Mouse (Mus musculus) heart, postnatal 36 days (tissue): Measurements from ENCODE around the gene Cacna1a. TPM values are rescaled to one million over a fixed set of nuclear protein-coding genes. Genes with fewer than 3 reads are reported as not detected.
A peak's percentile ranks its signal among the peaks of the same experiment; 100 is the strongest.
"Not testable (repeated sequence)": the region's sequence is repeated elsewhere in the genome, so short reads cannot be mapped to it uniquely, and the experiment has no call there.

Experiments
- DNase-seq, 2 experiments: peaks; one replicate each; pipeline ENCODE4 v3.0.0; 2021 to 2022
- intact Hi-C: fragments of 180-260 bp; cut with DNase I; formaldehyde crosslinking; loops from one replicate; pipeline ENCODE4 v1.15.1; 2025
- total RNA-seq, 2 experiments: library from RNA; stranded (reverse); gene quantifications; 2 replicates each; pipeline ENCODE4 v1.2.3; 2021

Cacna1a gene
- total RNA-seq, 2 experiments from 2014 or later = 1.7 to 4.4 TPM

GRCm38 (mm10) chr8:84623425-84623824, 235.2 kb downstream of the Cacna1a start:
- intact Hi-C loops, DNase-seq: not testable (repeated sequence)

- intact Hi-C loops = no loop called here
These were observed 241.3 kb downstream of the Cacna1a start for GRCm38 (mm10) chr8:84629586-84629985.

GRCm38 (mm10) chr8:84630145-84630544, 241.9 kb downstream of the Cacna1a start:
- no peak for DNase-seq
- intact Hi-C loops = no loop called here

More at GRCm38 (mm10) chr8:84629586-84629985, 241.3 kb downstream of the Cacna1a start:
- no peak for DNase-seq

GRCm38 (mm10) chr8:84631813-84632212, 243.6 kb downstream of the Cacna1a start:
- intact Hi-C loops = no loop called here
- no peak for DNase-seq

GRCm38 (mm10) chr8:84633841-84634584, 245.8 kb downstream of the Cacna1a start:
- intact Hi-C loops = no loop called here

GRCm38 (mm10) chr8:84634849-84635304, 246.6 kb downstream of the Cacna1a start:
- DNase-seq = peak; percentile 59
- intact Hi-C loops = loop anchor here (5.0 kb wide), 1 partner anchor 43 kb away; no protein-coding TSS in a partner anchor

More at GRCm38 (mm10) chr8:84633841-84634584, 245.8 kb downstream of the Cacna1a start:
- DNase-seq = no peak

- no peak for DNase-seq
- intact Hi-C loops = loop anchor here (5.0 kb wide), 1 partner anchor 43 kb away; no protein-coding TSS in a partner anchor
These were observed 247.3 kb downstream of the Cacna1a start for GRCm38 (mm10) chr8:84635397-84636050.

- intact Hi-C loops = loop anchor here (5.0 kb wide), 1 partner anchor 44 kb away; no protein-coding TSS in a partner anchor
- no peak for DNase-seq
These were observed 247.9 kb downstream of the Cacna1a start for GRCm38 (mm10) chr8:84636051-84636691.

- intact Hi-C loops = loop anchor here (2.0 to 5.0 kb wide), 4 partner anchors 46 to 175 kb away; partner anchors contain the start of genes Nacc1 and Trmt1
- no peak for DNase-seq
These were observed 249.8 kb downstream of the Cacna1a start for GRCm38 (mm10) chr8:84637946-84638554.

GRCm38 (mm10) chr8:84638555-84639161, 250.4 kb downstream of the Cacna1a start:
- intact Hi-C loops = loop anchor here (2.0 to 5.0 kb wide), 4 partner anchors 46 to 174 kb away; partner anchors contain the start of genes Nacc1 and Trmt1

GRCm38 (mm10) chr8:84639162-84640009, 251.1 kb downstream of the Cacna1a start:
- intact Hi-C loops = loop anchor here (2.0 to 5.0 kb wide), 4 partner anchors 47 to 173 kb away; partner anchors contain the start of genes Nacc1 and Trmt1
- peak; percentile 96 to 97 for DNase-seq

More at GRCm38 (mm10) chr8:84638555-84639161, 250.4 kb downstream of the Cacna1a start:
- peak; percentile 55 to 59 for DNase-seq

GRCm38 (mm10) chr8:84640010-84640588, 251.9 kb downstream of the Cacna1a start:
- intact Hi-C loops = no loop called here
- no peak for DNase-seq

GRCm38 (mm10) chr8:84640617-84641294, 252.5 kb downstream of the Cacna1a start:
- intact Hi-C loops = loop anchor here (1.0 kb wide), 1 partner anchor 16 kb away; no protein-coding TSS in a partner anchor
- DNase-seq = no peak

- no peak for DNase-seq
- intact Hi-C loops = loop anchor here (1.0 kb wide), 1 partner anchor 15 kb away; no protein-coding TSS in a partner anchor
These were observed 253.5 kb downstream of the Cacna1a start for GRCm38 (mm10) chr8:84641578-84642361.

- no peak for DNase-seq
- intact Hi-C loops = no loop called here
These were observed 254.8 kb downstream of the Cacna1a start for GRCm38 (mm10) chr8:84643019-84643418.

- DNase-seq = no peak
- intact Hi-C loops = no loop called here
These were observed 258.6 kb downstream of the Cacna1a start for GRCm38 (mm10) chr8:84646800-84647199.

- intact Hi-C loops = no loop called here
- DNase-seq = no peak
These were observed 259.2 kb downstream of the Cacna1a start for GRCm38 (mm10) chr8:84647461-84647901.
